Mouse (Mus musculus) hindbrain, embryonic 14.5 days (tissue): ENCODE results near the gene Rbmx2. TPM values are rescaled to one million over a fixed set of nuclear protein-coding genes. Genes with fewer than 3 reads are reported as not detected.

Experiments used
- ATAC-seq: fragments of 200-750 bp; cut with Nextera tagmentation; 2 replicates; pipeline ENCODE4 v1.8.0; 2017; ENCODE audit warnings: moderate number of reproducible peaks, mild to moderate bottlenecking, moderate TSS enrichment, moderate library complexity; ENCODE audit not compliant: low FRiP score
- DNase-seq: peaks from one replicate; pipeline ENCODE4 v3.0.0-alpha.2; 2015; ENCODE audit warnings: low spot score
- H3K27ac ChIP-seq: fragments of 300-500 bp; sonication (generic); 2 replicates; pipeline ENCODE4 v1.5.1; 2014; ENCODE audit warnings: mild to moderate bottlenecking, moderate library complexity
- H3K27me3 ChIP-seq: fragments of 300-500 bp; sonication (generic); 2 replicates; pipeline ENCODE4 v1.6.1; 2014; ENCODE audit warnings: mild to moderate bottlenecking, low read length, mixed read lengths; ENCODE audit not compliant: control insufficient read depth, insufficient read depth
- H3K36me3 ChIP-seq: fragments of 300-500 bp; sonication (generic); replicated peaks from 2 replicates; pipeline ENCODE4 v1.6.1; 2014; ENCODE audit not compliant: control insufficient read depth, insufficient read depth
- H3K4me1 ChIP-seq: fragments of 300-500 bp; sonication (generic); replicated peaks from 2 replicates; pipeline ENCODE4 v1.6.1; 2014; ENCODE audit warnings: antibody characterized with exemption, low read length, mixed read lengths; ENCODE audit not compliant: control insufficient read depth, insufficient read depth
- H3K4me2 ChIP-seq: fragments of 300-500 bp; sonication (generic); replicated peaks from 2 replicates; pipeline ENCODE4 v1.6.1; 2014; ENCODE audit warnings: mild to moderate bottlenecking, moderate library complexity
- H3K4me3 ChIP-seq: fragments of 300-500 bp; sonication (generic); replicated peaks from 2 replicates; pipeline ENCODE4 v1.5.1; 2014; ENCODE audit warnings: mild to moderate bottlenecking, low read length
- H3K9ac ChIP-seq: fragments of 300-500 bp; sonication (generic); 2 replicates; pipeline ENCODE4 v1.6.1; 2014
- H3K9me3 ChIP-seq: fragments of 300-500 bp; sonication (generic); 2 replicates; pipeline ENCODE4 v1.6.1; 2016; ENCODE audit warnings: low read length; ENCODE audit not compliant: control insufficient read depth
- WGBS: fragments of 180-500 bp; shearing (Covaris S2); extraction: QIAGEN DNeasy Blood & Tissue Kit; methylation state at CpG from one replicate; pipeline ENCODE4 v1.1.7; 2014; 5-methylcytosine and 5-hydroxymethylcytosine counted together
- polyA plus RNA-seq: library from polyadenylated mRNA; unstranded; fragments of >200 nt; fragmentation: Nextera tagmentation; extraction: Ambion mirVana; gene quantifications from 2 replicates; pipeline ENCODE4 v1.2.1, GENCODE M21; 2014

Gene Rbmx2
- polyA plus RNA-seq = 18.7 and 19.0 TPM in 2 replicates

DNA sequence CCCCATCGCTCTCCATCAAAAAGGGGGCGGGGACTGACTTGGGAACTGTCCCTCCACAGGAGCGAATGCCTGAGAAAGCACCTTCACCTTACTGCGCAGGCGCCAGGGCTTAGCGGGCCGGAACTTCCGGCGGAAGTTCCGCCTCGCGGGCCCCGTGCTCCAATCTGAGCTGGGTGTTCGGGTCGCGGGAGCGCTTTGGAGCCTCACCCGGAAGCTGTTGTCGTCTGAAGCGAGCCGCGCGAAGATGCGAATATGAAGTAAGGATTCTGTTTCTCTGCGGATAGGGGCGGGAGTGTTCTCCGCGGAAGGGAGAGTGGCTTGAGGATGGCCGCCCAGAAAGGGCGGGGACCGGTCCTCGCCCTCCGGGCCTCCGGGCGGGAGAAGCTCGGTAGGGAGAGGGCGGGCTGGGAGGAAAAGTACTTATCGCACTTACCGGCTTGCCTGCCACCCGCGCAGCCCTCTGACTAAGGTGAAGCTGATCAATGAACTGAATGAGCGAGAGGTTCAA, at the start of gene Rbmx2:
Rbmx2 (plus strand) TSS at position 141 of the 508 bp plus-strand sequence.
- WGBS = 19% methylated on average over 38 of the region's 42 CpGs
- no peaks in the 10 kb centered on the region for H3K36me3 ChIP-seq
- H3K27me3 ChIP-seq = no peaks in the 10 kb centered on the region
- peak; percentile 99 for ATAC-seq
- peak within 1 kb of the TSS; percentile 54; the same call in 1 of the 2 replicates for H3K27ac ChIP-seq
- H3K4me1 ChIP-seq = no peaks in the 10 kb centered on the region; the same call in 1 of the 2 replicates
- DNase-seq = peak; percentile 89
- no peaks in the 10 kb centered on the region for H3K9me3 ChIP-seq
- H3K4me2 ChIP-seq = peak within 1 kb of the TSS; percentile 57
- H3K9ac ChIP-seq = peak within 1 kb of the TSS; percentile 60
- H3K4me3 ChIP-seq = peak within 1 kb of the TSS; percentile 50

GRCm38 (mm10) chrX:48666807-48667206, 28.0 kb upstream of the Rbmx2 start:
- DNase-seq (no peak), ATAC-seq (no peak)
- Histone ChIP-seq H3K4me3 (no peak overlapping the region), H3K36me3 (0 out of 2 replicates have a peak, but pooled peaks cover under 1% of the 10 kb centered on the region), H3K27me3 (no peaks in the 10 kb centered on the region), H3K4me1 (no peaks in the 10 kb centered on the region), H3K27ac (no peak overlapping the region), H3K4me2 (no peak overlapping the region), H3K9ac (no peak overlapping the region), H3K9me3 (no peaks in the 10 kb centered on the region)
- WGBS = 22% methylated on average over 6 of the region's 6 CpGs

DNA sequence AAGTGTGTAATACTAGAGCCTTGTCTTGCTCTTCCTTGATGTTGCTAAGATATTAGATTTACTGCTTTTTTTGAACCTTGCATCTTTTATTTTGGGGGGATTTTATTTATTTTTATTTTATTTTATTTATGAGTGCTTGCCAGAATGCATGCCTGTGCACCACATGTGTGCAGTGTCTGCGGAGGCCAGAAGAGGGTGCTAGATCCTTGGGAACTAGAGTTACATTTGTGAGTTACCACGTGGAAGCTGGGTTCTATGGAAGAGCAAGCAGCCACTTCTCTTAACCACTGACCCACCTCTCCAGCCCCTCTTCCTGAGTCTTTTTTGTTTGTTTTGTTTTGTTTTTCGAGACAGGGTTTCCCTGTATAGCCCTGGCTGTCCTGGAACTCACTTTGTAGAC, 25.2 kb upstream of the Rbmx2 start:
- ATAC-seq (no peak), DNase-seq (no peak)
- Histone ChIP-seq H3K9me3 (no peaks in the 10 kb centered on the region), H3K9ac (no peak overlapping the region), H3K4me2 (no peak overlapping the region), H3K4me1 (no peaks in the 10 kb centered on the region), H3K4me3 (no peak overlapping the region), H3K27ac (no peak overlapping the region), H3K36me3 (no peaks in the 10 kb centered on the region), H3K27me3 (no peaks in the 10 kb centered on the region)
- 57% methylated on average over 3 of the region's 3 CpGs for WGBS

GRCm38 (mm10) chrX:48671714-48672113, 23.1 kb upstream of the Rbmx2 start:
- no peaks in the 10 kb centered on the region for H3K4me1 ChIP-seq
- H3K4me2 ChIP-seq = no peak overlapping the region
- WGBS = 71% methylated on average over 3 of the region's 3 CpGs
- H3K4me3 ChIP-seq = no peak overlapping the region
- ATAC-seq (no peak), DNase-seq (no peak)
- no peak overlapping the region for H3K9ac ChIP-seq
- H3K27ac ChIP-seq = no peak overlapping the region
- H3K36me3 ChIP-seq = no peaks in the 10 kb centered on the region
- H3K9me3 ChIP-seq = no peaks in the 10 kb centered on the region
- no peaks in the 10 kb centered on the region for H3K27me3 ChIP-seq

GRCm38 (mm10) chrX:48674171-48674570, 20.6 kb upstream of the Rbmx2 start, which contains the start of gene Gpr119:
Gpr119 (minus strand) TSS chrX:48674478.
- Histone ChIP-seq H3K36me3 (no peaks in the 10 kb centered on the region), H3K27ac (no peak within 1 kb of the TSS), H3K27me3 (no peaks in the 10 kb centered on the region), H3K9ac (no peak within 1 kb of the TSS), H3K9me3 (no peaks in the 10 kb centered on the region), H3K4me1 (no peaks in the 10 kb centered on the region), H3K4me3 (no peak within 1 kb of the TSS), H3K4me2 (no peak within 1 kb of the TSS)
- ATAC-seq (no peak), DNase-seq (no peak)
- WGBS = 66% methylated on average over 4 of the region's 4 CpGs

- Histone ChIP-seq H3K4me2 (no peak overlapping the region), H3K36me3 (no peaks in the 10 kb centered on the region), H3K4me1 (no peaks in the 10 kb centered on the region), H3K27ac (no peak overlapping the region), H3K9me3 (no peaks in the 10 kb centered on the region), H3K9ac (no peak overlapping the region), H3K27me3 (no peaks in the 10 kb centered on the region), H3K4me3 (no peak overlapping the region)
- WGBS = 20% methylated on average over 3 of the region's 3 CpGs
- ATAC-seq (no peak), DNase-seq (peak; percentile 69)
Measured at GRCm38 (mm10) chrX:48683451-48683850, 11.4 kb upstream of the Rbmx2 start.

GRCm38 (mm10) chrX:48683857-48684256, 10.9 kb upstream of the Rbmx2 start:
- ATAC-seq (no peak), DNase-seq (no peak)
- Histone ChIP-seq H3K9me3 (no peaks in the 10 kb centered on the region), H3K4me3 (no peak overlapping the region), H3K4me1 (no peaks in the 10 kb centered on the region), H3K4me2 (no peak overlapping the region), H3K36me3 (no peaks in the 10 kb centered on the region), H3K27ac (no peak overlapping the region), H3K9ac (no peak overlapping the region), H3K27me3 (no peaks in the 10 kb centered on the region)
- 76% methylated on average over 5 of the region's 5 CpGs for WGBS

DNA sequence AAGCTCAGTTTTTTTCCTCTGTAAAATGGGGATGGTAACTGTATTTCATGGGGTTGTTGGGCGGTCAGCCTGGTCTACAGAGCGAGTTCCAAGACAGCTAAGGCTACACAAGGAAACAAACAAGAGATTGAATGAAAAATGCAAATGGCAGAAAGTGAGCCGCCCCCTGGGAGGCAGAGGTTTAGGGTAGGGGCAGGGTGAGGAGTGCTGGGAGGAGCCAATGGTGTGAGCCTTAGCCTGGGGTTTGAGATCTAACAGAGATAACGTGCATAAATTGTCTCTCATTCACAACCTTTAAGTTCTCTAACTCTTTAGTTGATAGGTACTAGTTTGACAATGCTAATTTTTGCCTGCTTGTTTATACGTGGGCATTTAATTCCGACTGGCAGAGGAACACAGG, 344 bp upstream of the Rbmx2 start:
- Histone ChIP-seq H3K4me3 (peak overlapping the region; percentile 50), H3K9me3 (no peaks in the 10 kb centered on the region), H3K27ac (peak overlapping the region; percentile 54; the same call in 1 of the 2 replicates), H3K9ac (no peak overlapping the region; the same call in 1 of the 2 replicates), H3K27me3 (no peaks in the 10 kb centered on the region), H3K4me2 (peak overlapping the region; percentile 57), H3K36me3 (no peaks in the 10 kb centered on the region), H3K4me1 (no peaks in the 10 kb centered on the region; the same call in 1 of the 2 replicates)
- ATAC-seq = peak; percentile 89
- 18% methylated on average over 6 of the region's 6 CpGs for WGBS
- DNase-seq = no peak

- Histone ChIP-seq H3K36me3 (no peaks in the 10 kb centered on the region), H3K9me3 (no peaks in the 10 kb centered on the region), H3K27me3 (no peaks in the 10 kb centered on the region), H3K4me3 (no peak overlapping the region), H3K27ac (no peak overlapping the region), H3K9ac (no peak overlapping the region), H3K4me1 (no peaks in the 10 kb centered on the region), H3K4me2 (no peak overlapping the region)
- ATAC-seq = no peak
- no peak for DNase-seq
- 91% methylated on average over 10 of the region's 10 CpGs for WGBS
Measured at GRCm38 (mm10) chrX:48709701-48710100, 14.9 kb downstream of the Rbmx2 start.

DNA sequence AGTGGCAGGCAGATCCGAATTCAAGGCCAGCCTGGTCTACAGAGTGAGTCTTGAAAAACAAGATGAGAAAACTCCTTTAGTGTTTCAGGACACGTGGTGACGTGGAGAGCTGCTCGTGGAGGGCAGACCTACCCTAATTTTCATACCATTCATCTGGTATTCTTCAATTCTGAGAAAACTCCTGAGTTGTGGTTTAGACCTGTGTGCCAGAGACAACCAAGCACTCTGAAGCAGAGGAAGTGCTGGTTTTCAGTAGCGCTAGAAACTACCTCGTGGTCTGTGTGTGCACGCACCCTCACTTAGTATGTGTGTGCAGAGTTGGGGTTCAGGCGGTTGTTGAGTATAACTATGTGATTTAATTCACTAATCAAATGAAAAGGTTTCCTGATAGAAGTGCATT, 18.0 kb downstream of the Rbmx2 start:
- 93% methylated on average over 8 of the region's 8 CpGs for WGBS
- ATAC-seq = no peak
- no peak overlapping the region for H3K4me3 ChIP-seq

More for the DNA sequence above, 18.0 kb downstream of the Rbmx2 start:
- no peak overlapping the region for H3K4me2 ChIP-seq
- DNase-seq = no peak
- no peaks in the 10 kb centered on the region for H3K4me1 ChIP-seq
- H3K36me3 ChIP-seq = no peaks in the 10 kb centered on the region
- H3K9ac ChIP-seq = no peak overlapping the region
- no peaks in the 10 kb centered on the region for H3K27me3 ChIP-seq
- no peaks in the 10 kb centered on the region for H3K9me3 ChIP-seq
- no peak overlapping the region for H3K27ac ChIP-seq
